Mouse (Mus musculus) natural killer cell, adult 2 months (primary cell): ENCODE data around the gene Orc5.
"Not testable (repeated sequence)": the region's sequence is repeated elsewhere in the genome, so short reads cannot be mapped to it uniquely, and the experiment has no call there.

ENCODE experiments used
- DNase-seq, 2 experiments: peaks; one replicate each; pipeline ENCODE4 v3.0.0; 2022; ENCODE audit warnings: low spot score in 2 of 2

Orc5 gene

GRCm38 (mm10) chr5:22536695-22537094 lies 13.5 kb downstream of the Orc5 start:
- DNase-seq: no peak

DNA sequence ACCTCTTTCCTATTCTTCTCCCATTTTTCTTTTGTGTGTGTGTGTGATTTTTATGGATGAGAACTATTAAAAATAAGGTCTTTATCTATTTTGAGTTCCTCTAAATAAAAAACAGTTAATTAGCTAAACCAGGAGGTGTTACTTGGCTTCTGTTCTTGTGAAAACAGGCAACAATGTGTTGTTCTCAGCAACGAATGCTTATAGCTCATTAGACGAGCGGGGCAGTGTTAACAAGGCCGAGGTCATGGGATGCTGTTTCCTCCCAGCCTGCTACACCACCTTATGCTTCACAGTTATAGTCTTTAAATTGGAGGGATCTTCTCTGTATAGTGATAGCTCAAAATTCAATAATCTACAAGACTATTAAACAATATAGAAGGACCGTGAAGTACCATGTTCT lies 17.7 kb downstream of the Orc5 start:
- no peak for DNase-seq

DNA sequence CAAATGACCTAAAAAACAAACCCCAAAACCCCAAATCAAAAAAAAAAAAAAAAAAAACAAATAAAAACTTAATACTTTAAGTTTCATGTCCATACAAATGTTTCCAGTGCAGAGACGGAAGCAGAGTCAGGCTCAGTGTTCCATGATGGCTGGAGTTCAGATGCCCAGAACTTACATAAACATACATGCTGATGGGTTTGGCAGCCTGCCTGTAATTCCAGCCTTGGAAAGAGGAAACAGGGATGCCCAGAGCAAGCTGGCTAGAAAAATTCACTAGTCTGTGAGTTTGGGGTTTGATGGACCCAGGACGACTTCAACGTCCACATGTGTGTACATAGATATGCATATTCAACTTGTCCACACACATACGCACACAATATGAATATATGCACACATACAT lies 27.6 kb downstream of the Orc5 start:
- no peak for DNase-seq

GRCm38 (mm10) chr5:22519708-22520107 lies 30.5 kb downstream of the Orc5 start:
- no peak for DNase-seq

GRCm38 (mm10) chr5:22515745-22516144 lies 34.5 kb downstream of the Orc5 start:
- DNase-seq: not testable (repeated sequence)

GRCm38 (mm10) chr5:22514231-22514630 lies 36.0 kb downstream of the Orc5 start:
- not testable (repeated sequence) for DNase-seq

- DNase-seq: not testable (repeated sequence)
These were observed 37.6 kb downstream of the Orc5 start for GRCm38 (mm10) chr5:22512579-22512978.

- DNase-seq: no peak
These were observed 38.4 kb downstream of the Orc5 start for GRCm38 (mm10) chr5:22511824-22512223.

GRCm38 (mm10) chr5:22508560-22508959 lies 41.7 kb downstream of the Orc5 start:
- no peak for DNase-seq

DNA sequence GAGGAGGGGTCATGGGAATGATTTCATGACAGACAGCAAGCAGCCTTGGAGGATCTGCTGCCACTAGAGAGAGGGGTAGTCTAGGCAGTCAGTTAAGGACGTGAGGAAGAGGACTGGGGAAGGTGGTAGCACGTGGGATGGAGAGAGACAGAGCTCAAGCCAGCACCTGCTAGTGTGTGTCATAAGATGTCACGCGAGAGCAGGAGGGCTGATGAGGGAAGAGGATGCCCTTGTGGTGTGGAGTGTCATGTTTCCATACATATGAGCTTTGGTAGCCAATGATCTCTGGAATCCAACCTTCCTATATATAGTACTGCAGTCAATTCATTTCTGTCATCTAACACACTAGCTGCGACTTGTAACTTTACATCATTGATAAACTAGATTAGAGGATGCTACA lies 50.8 kb downstream of the Orc5 start:
- no peak for DNase-seq

GRCm38 (mm10) chr5:22491088-22491487 lies 59.1 kb downstream of the Orc5 start:
- no peak for DNase-seq

- no peak for DNase-seq
These were observed 61.1 kb downstream of the Orc5 start for GRCm38 (mm10) chr5:22489091-22489490.

DNA sequence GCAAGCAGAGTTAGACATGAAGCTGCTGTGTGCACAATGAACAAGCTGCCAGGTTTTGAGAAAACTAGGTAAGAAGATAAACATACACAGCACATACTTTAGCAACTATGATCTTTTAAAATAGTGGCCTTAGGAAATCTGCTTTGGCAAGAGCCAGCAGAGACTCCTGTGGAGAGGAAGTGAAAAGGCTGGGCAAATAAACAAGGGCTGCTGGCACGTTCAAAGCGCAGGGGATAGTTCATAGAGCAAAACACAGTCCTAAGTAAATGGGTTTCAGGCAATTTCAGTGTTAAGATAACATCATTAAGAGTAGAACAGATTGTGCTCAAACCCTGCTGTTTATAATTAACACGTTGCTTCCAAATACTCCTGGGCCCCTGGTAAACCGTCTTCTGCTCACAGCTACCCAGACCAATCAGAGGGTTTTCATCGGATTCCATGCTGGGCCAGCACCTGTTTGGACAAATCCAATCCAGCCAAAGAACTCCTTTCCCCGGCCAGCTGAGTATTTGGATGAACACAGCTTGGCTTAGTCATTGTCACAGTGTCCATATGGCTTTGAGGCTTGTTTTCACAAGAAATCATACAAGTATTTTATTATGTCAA lies 63.5 kb downstream of the Orc5 start:
- no peak for DNase-seq

GRCm38 (mm10) chr5:22485764-22486163 lies 64.5 kb downstream of the Orc5 start:
- DNase-seq: no peak

- no peak for DNase-seq
These were observed 67.7 kb downstream of the Orc5 start for GRCm38 (mm10) chr5:22482567-22482966.

DNA sequence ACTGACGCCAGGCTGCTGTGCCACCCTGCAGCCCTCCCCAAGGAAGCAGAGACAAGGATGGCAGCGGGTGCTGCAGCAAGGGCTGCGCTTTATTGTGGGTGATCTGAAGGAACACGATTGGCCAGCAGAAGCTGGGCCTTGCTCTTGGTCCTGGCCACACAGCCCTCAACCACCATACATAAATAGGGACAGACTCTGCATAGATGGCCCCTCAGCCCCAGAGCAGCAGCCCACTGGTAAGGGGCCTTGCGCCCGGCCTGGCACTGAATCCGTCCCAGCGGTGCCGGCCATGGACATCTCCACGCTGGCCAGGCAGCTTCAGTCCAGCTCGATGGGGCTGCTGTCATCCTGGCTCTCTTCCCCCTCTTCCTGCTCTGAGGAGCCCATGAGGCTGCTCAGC lies 77.8 kb downstream of the Orc5 start:
- DNase-seq: not testable (repeated sequence)

DNA sequence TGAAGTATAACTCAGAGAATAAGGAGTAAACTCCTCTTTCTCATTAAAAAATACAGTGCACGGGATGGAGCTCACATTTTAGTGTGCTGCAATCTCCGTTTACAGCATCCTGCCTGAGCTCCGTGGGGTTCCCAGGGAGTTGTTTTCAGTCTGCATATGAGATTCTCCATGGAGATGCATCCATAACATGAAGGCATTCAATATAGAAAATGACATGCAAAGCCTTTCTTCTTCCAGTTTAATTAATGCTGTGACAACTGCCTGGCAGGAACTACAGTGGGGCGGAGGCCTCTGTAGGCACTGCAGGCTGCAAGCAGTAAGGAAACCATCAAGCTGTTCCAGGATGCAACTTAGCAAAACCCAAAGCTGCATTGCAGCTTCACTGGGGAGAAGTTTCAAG lies 79.0 kb downstream of the Orc5 start:
- DNase-seq: no peak

- no peak for DNase-seq
These were observed 97.2 kb downstream of the Orc5 start for GRCm38 (mm10) chr5:22452871-22453661.

GRCm38 (mm10) chr5:22452452-22452851 lies 97.8 kb downstream of the Orc5 start:
- no peak for DNase-seq

- DNase-seq: no peak
These were observed 98.5 kb downstream of the Orc5 start for GRCm38 (mm10) chr5:22451764-22452163.

DNA sequence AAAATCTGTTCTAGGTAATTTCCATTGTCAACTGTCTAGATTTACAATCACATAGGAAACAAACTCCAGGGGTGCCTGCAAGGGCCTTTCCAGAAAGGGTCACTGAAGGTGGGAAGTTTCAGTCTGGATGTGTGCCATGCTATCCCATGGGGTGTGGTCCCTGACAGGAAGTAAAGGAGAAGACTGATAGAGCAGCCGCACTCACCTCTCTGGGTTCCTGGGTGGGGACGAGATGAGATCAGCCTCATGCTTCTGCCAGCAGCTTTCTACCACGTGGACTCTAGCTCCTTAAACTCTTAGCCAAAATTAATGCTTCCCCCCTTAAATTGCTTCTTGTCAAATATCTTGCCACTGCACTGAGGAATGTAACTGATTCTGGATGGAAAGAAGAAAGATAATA lies 100.7 kb downstream of the Orc5 start:
- DNase-seq: no peak
